Mouse (Mus musculus) olfactory bulb, adult 2 months (tissue): ENCODE data around the gene Zbtb7a.

ENCODE experiments used
- CTCF ChIP-seq: fragments of 200-500 bp; IDR thresholded peaks from 2 replicates; pipeline ENCODE4 v1.5.1; 2012; ENCODE audit warnings: low read depth, mild to moderate bottlenecking, low read length, moderate library complexity; ENCODE audit not compliant: insufficient read depth
- POLR2A ChIP-seq: fragments of 200-500 bp; IDR thresholded peaks from 2 replicates; pipeline ENCODE4 v1.6.1; 2012; ENCODE audit warnings: mild to moderate bottlenecking, low read depth, low read length, moderate library complexity; ENCODE audit not compliant: insufficient read depth

GRCm38 (mm10) chr10:81154313-81154712 lies 19.3 kb downstream of the Zbtb7a start:
- TF ChIP-seq CTCF (no peak), POLR2A (no peak)
